Mouse (Mus musculus) heart, postnatal 0 days (tissue): ENCODE measurements around the gene Selenok.

Experiments
- CTCF ChIP-seq: IDR thresholded peaks from 2 replicates; pipeline ENCODE4 v1.5.1; 2016; ENCODE audit warnings: antibody characterized with exemption, control low read depth, low read depth
- EP300 ChIP-seq: IDR thresholded peaks from 2 replicates; pipeline ENCODE4 v1.6.1; 2016; ENCODE audit warnings: antibody characterized with exemption, low read depth

GRCm38 (mm10) chr14:29967611-29968010 lies 497 bp upstream of the Selenok start:
- no peak for TF ChIP-seq CTCF
- no peak for TF ChIP-seq EP300
